Mouse (Mus musculus) spleen, adult 2 months (tissue): ENCODE data around the gene Wfikkn2.

ENCODE experiments used
- CTCF ChIP-seq: fragments of 200-500 bp; IDR thresholded peaks from 2 replicates; pipeline ENCODE4 v1.5.1; 2011; ENCODE audit warnings: mild to moderate bottlenecking, inconsistent platforms; ENCODE audit not compliant: insufficient read depth, insufficient read length, insufficient replicate concordance; ENCODE audit errors: extremely low read depth
- POLR2A ChIP-seq: fragments of 200-500 bp; IDR thresholded peaks from 2 replicates; pipeline ENCODE4 v1.6.1; 2011; ENCODE audit warnings: low read depth, low read length, inconsistent platforms

- TF ChIP-seq POLR2A (no peak), CTCF (no peak)
Observed at GRCm38 (mm10) chr11:94238786-94239185, 7.0 kb downstream of the Wfikkn2 start.
